Mouse (Mus musculus): ENCODE data around the gene Gm21985. TPM values are rescaled to one million over a fixed set of nuclear protein-coding genes. Genes with fewer than 3 reads are reported as not detected.

Gm21985 gene
- polyA plus RNA-seq, 2 experiments: 0.03 TPM; not detected in 1

DNA sequence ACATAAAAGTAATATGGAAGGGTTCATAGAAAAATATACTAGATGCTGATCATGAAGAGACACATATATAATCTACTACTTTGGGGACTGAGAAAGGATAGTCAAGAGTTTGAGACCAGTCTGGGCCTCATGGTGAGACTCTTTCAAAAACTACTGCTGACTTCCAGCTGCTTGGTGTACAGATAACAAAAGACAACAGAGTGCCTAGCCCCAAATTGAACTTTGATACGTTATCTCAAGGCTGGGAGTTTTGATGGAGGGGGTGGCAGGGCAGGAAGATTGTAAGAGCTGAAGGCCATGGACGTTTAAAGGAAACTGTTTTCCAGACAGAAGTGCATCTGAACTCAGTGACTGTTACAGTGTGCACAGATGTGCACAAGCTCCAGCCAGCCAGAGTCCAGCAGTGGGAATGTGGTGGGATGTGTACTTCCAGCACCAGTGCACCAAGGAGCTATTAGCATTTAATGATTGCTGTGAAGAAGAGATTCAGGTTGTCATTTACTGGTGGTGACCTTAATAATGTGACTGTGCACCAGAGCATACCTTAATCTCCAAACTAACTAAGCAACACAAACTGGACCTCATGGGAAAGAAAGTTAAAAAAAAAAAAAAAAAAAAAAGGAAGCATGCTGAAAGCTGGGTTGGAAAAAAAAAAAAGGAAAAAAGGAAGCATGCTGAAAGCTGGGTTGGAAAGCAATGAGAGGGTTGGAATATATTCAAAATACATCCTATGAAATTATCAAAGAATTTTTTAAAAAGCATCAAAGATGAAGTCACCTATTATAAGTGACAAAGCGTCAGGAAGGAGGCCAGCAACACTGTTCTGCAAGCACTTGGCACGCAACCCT lies 66.2 kb downstream of the Gm21985 start:
- Histone ChIP-seq H3K4me2 (replicated peaks; ENCODE audit: low read depth, low read length, severe bottlenecking) (no peak overlapping the region), H3K9ac (ENCODE audit: low read depth, low read length, severe bottlenecking) (no peak overlapping the region), H3K9me3 (ENCODE audit: control insufficient read depth, low read length) (no peaks in the 10 kb centered on the region), H3K36me3 (ENCODE audit: control insufficient read depth, insufficient read depth, low read length) (peaks cover 11% of the 10 kb centered on the region), H3K4me1 (ENCODE audit: control insufficient read depth, insufficient read depth, low read length) (no peaks in the 10 kb centered on the region), H3K27me3 (ENCODE audit: control insufficient read depth, insufficient read depth, low read length) (no peaks in the 10 kb centered on the region), H3K4me3 (replicated peaks; ENCODE audit: low read length) (no peak overlapping the region), H3K27ac (replicated peaks; ENCODE audit: low read depth, low read length) (no peak overlapping the region)
- DNase-seq (ENCODE audit: low spot score) (no peak), ATAC-seq (ENCODE audit: low FRiP score, low read depth) (no peak)
- no peak for TF ChIP-seq POLR2A (IDR thresholded peaks at IDR 0.05; ENCODE audit: borderline replicate concordance, extremely low read depth, insufficient read depth, insufficient read length)
- WGBS: 70% methylated on average over 4 of the region's 4 CpGs

- peaks cover 21% of the 10 kb centered on the region for H3K36me3 ChIP-seq (ENCODE audit: control insufficient read depth, insufficient read depth, low read length)
- H3K9ac ChIP-seq (ENCODE audit: low read depth, low read length, severe bottlenecking): no peak overlapping the region
- WGBS: 94% methylated on average over 6 of the region's 6 CpGs
- DNase-seq (ENCODE audit: low spot score) (no peak), ATAC-seq (ENCODE audit: low FRiP score, low read depth) (no peak)
- H3K4me1 ChIP-seq (ENCODE audit: control insufficient read depth, insufficient read depth, low read length): no peaks in the 10 kb centered on the region
- no peak overlapping the region for H3K27ac ChIP-seq (replicated peaks; ENCODE audit: low read depth, low read length)
- TF ChIP-seq POLR2A (IDR thresholded peaks at IDR 0.05; ENCODE audit: borderline replicate concordance, extremely low read depth, insufficient read depth, insufficient read length): no peak
- no peak overlapping the region for H3K4me3 ChIP-seq (replicated peaks; ENCODE audit: low read length)
- H3K9me3 ChIP-seq (ENCODE audit: control insufficient read depth, low read length): no peaks in the 10 kb centered on the region
- H3K27me3 ChIP-seq (ENCODE audit: control insufficient read depth, insufficient read depth, low read length): no peaks in the 10 kb centered on the region
- no peak overlapping the region for H3K4me2 ChIP-seq (replicated peaks; ENCODE audit: low read depth, low read length, severe bottlenecking)
Measured at GRCm38 (mm10) chr2:112337211-112337610, 71.1 kb downstream of the Gm21985 start.

- H3K4me2 ChIP-seq (replicated peaks; ENCODE audit: low read depth, low read length, severe bottlenecking): no peak overlapping the region
- no peaks in the 10 kb centered on the region for H3K9me3 ChIP-seq (ENCODE audit: control insufficient read depth, low read length)
- H3K4me1 ChIP-seq (ENCODE audit: control insufficient read depth, insufficient read depth, low read length): no peaks in the 10 kb centered on the region
- no peak for TF ChIP-seq POLR2A (IDR thresholded peaks at IDR 0.05; ENCODE audit: borderline replicate concordance, extremely low read depth, insufficient read depth, insufficient read length)
- peaks cover 19% of the 10 kb centered on the region for H3K36me3 ChIP-seq (ENCODE audit: control insufficient read depth, insufficient read depth, low read length)
- H3K27me3 ChIP-seq (ENCODE audit: control insufficient read depth, insufficient read depth, low read length): no peaks in the 10 kb centered on the region
- H3K27ac ChIP-seq (replicated peaks; ENCODE audit: low read depth, low read length): no peak overlapping the region
- WGBS: 89% methylated on average over 2 of the region's 2 CpGs
- DNase-seq (ENCODE audit: low spot score) (no peak), ATAC-seq (ENCODE audit: low FRiP score, low read depth) (no peak)
- no peak overlapping the region for H3K4me3 ChIP-seq (replicated peaks; ENCODE audit: low read length)
- H3K9ac ChIP-seq (ENCODE audit: low read depth, low read length, severe bottlenecking): no peak overlapping the region
Measured at GRCm38 (mm10) chr2:112339736-112340135, 73.6 kb downstream of the Gm21985 start.

GRCm38 (mm10) chr2:112341117-112341516 lies 75.0 kb downstream of the Gm21985 start:
- no peaks in the 10 kb centered on the region for H3K4me1 ChIP-seq (ENCODE audit: control insufficient read depth, insufficient read depth, low read length)
- ATAC-seq (ENCODE audit: low FRiP score, low read depth): no peak
- no peak overlapping the region for H3K27ac ChIP-seq (replicated peaks; ENCODE audit: low read depth, low read length)
- 70% methylated on average over 3 of the region's 3 CpGs for WGBS
- H3K9ac ChIP-seq (ENCODE audit: low read depth, low read length, severe bottlenecking): no peak overlapping the region
- TF ChIP-seq POLR2A (IDR thresholded peaks at IDR 0.05; ENCODE audit: borderline replicate concordance, extremely low read depth, insufficient read depth, insufficient read length): no peak
- no peak overlapping the region for H3K4me3 ChIP-seq (replicated peaks; ENCODE audit: low read length)
- no peak for DNase-seq (ENCODE audit: low spot score)
- H3K27me3 ChIP-seq (ENCODE audit: control insufficient read depth, insufficient read depth, low read length): no peaks in the 10 kb centered on the region
- peaks cover 17% of the 10 kb centered on the region for H3K36me3 ChIP-seq (ENCODE audit: control insufficient read depth, insufficient read depth, low read length)
- no peaks in the 10 kb centered on the region for H3K9me3 ChIP-seq (ENCODE audit: control insufficient read depth, low read length)
- H3K4me2 ChIP-seq (replicated peaks; ENCODE audit: low read depth, low read length, severe bottlenecking): no peak overlapping the region

DNA sequence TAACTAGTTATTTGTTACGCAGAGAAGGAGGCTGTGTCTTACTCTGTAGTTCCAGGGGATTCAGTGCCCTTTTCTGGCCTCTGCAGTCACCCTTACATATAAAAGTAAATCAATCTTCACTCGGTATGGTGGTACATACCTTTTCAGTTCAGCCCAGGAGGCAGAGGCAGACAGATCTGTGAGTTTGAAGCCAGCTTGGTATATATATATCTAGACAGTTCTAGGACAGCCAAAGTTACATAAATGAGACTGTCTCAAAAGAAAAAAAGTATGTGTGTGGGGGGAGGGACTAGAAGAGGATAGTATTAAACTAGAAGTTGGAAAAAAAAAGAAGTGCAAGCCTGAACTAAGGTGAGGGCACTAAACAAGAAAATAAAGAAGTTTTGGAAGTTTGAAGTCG lies 82.1 kb downstream of the Gm21985 start:
- no peaks in the 10 kb centered on the region for H3K27me3 ChIP-seq (ENCODE audit: control insufficient read depth, insufficient read depth, low read length)
- no peaks in the 10 kb centered on the region for H3K9me3 ChIP-seq (ENCODE audit: control insufficient read depth, low read length)
- DNase-seq (ENCODE audit: low spot score) (no peak), ATAC-seq (ENCODE audit: low FRiP score, low read depth) (no peak)
- WGBS: 86% methylated on average over 3 of the region's 3 CpGs
- H3K4me3 ChIP-seq (replicated peaks; ENCODE audit: low read length): no peak overlapping the region
- no peak overlapping the region for H3K9ac ChIP-seq (ENCODE audit: low read depth, low read length, severe bottlenecking)
- peaks cover 39% of the 10 kb centered on the region for H3K36me3 ChIP-seq (ENCODE audit: control insufficient read depth, insufficient read depth, low read length)
- H3K4me2 ChIP-seq (replicated peaks; ENCODE audit: low read depth, low read length, severe bottlenecking): no peak overlapping the region
- TF ChIP-seq POLR2A (IDR thresholded peaks at IDR 0.05; ENCODE audit: borderline replicate concordance, extremely low read depth, insufficient read depth, insufficient read length): no peak
- no peaks in the 10 kb centered on the region for H3K4me1 ChIP-seq (ENCODE audit: control insufficient read depth, insufficient read depth, low read length)
- H3K27ac ChIP-seq (replicated peaks; ENCODE audit: low read depth, low read length): no peak overlapping the region
